Mouse (Mus musculus) C2C12 (cell line): ENCODE measurements at regions not wholly inside any gene's neighbourhood (a gene's known extent, or its start where the extent isn't known, plus 50 kb on each side); places are given as distances from the start of the nearest gene placed in this dataset.

ENCODE experiments used
- H3K27me3 ChIP-seq: one replicate; pipeline ENCODE4 v1.6.1; 2011; ENCODE audit not compliant: control insufficient read depth, insufficient read depth, insufficient read length
- H3K36me3 ChIP-seq: one replicate; pipeline ENCODE4 v1.6.1; 2011; ENCODE audit not compliant: control insufficient read depth, insufficient read depth
- H3K4me3 ChIP-seq: one replicate; pipeline ENCODE4 v1.5.1; 2011; ENCODE audit warnings: mild to moderate bottlenecking, control low read depth; ENCODE audit not compliant: poor library complexity, insufficient read depth, severe bottlenecking
- H3K79me2 ChIP-seq: one replicate; pipeline ENCODE4 v1.6.1; 2011; ENCODE audit not compliant: control insufficient read depth, insufficient read depth
- H3K79me3 ChIP-seq: one replicate; pipeline ENCODE4 v1.6.1; 2011; ENCODE audit warnings: low read depth, control low read depth
- H3ac ChIP-seq: one replicate; pipeline ENCODE3; 2011; ENCODE audit warnings: low read depth; ENCODE audit not compliant: control insufficient read depth, insufficient read length
- CEBPB ChIP-seq: IDR thresholded peaks from one replicate; pipeline ENCODE4 v1.6.1; 2011; ENCODE audit warnings: low read depth, mild to moderate bottlenecking, control low read depth, moderate library complexity
- CTCF ChIP-seq: IDR thresholded peaks from one replicate; pipeline ENCODE4 v1.5.1; 2011; ENCODE audit not compliant: control insufficient read depth, insufficient read depth, insufficient read length
- FOSL1 ChIP-seq: IDR thresholded peaks from one replicate; pipeline ENCODE4 v1.8.0; 2011; ENCODE audit warnings: mild to moderate bottlenecking, low read length; ENCODE audit not compliant: poor library complexity, insufficient read depth, severe bottlenecking
- MAX ChIP-seq: IDR thresholded peaks from one replicate; pipeline ENCODE4 v1.6.1; 2011; ENCODE audit warnings: mild to moderate bottlenecking, control low read depth
- MYOD1 ChIP-seq: IDR thresholded peaks from one replicate; pipeline ENCODE4 v1.6.1; 2011; ENCODE audit warnings: low read depth; ENCODE audit not compliant: control insufficient read depth, insufficient read length
- MYOG ChIP-seq: IDR thresholded peaks from one replicate; pipeline ENCODE4 v1.6.1; 2011; ENCODE audit not compliant: control insufficient read depth, insufficient read length; ENCODE audit errors: extremely low read depth
- USF1 ChIP-seq: IDR thresholded peaks from one replicate; pipeline ENCODE4 v1.6.1; 2011; ENCODE audit warnings: low read depth, mild to moderate bottlenecking, control low read depth, moderate library complexity

DNA sequence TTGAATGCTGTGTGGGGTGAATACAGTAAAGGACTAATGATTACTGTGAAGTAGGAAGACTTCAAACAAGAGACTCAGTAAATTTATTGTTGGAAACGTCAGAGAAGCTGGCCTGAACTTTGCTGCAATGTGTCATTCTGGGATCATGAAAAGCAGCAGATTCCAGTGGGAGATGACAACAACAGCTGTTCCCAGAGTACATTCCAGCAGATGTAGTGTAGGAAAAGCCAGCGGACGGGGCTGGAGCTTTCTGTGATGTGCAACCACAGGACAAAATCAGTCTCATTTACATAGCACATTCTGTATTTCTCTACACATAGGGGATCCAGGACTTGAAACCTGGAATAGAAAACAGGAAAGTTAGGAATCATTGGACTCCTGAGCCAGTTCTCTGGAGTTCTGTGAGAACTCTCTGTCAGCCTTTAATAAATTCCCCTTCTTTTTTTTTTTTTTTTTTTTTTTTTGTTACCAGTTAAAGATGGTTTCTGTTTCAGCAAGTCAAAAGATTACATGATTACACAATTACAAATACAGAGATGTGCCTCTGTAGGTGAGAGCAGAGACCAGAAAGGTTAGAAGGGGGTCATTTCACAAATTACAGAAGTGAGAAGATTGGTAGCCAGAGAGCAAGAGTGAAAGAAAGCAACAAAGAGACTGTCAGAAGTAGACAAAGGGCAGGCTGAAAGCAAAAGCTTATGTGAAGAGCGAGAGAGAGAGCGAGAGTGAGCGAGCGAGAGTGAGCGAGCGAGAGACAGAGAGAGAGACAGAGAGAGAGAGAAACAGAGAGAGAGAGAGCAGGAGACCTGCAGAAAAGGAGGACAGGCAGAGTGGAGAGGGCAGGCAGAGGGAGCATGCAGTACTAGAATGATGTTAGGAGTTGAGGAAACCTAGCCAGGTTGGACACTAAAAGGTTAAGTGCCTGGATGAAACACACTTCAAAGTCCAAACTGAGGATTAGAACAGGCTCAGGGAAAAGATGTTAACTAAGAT is 118.0 kb upstream of the Il6 start:
- Histone ChIP-seq H3ac (no peak overlapping the region), H3K79me3 (no peaks in the 10 kb centered on the region), H3K36me3 (no peaks in the 10 kb centered on the region), H3K4me3 (no peak overlapping the region), H3K27me3 (no peaks in the 10 kb centered on the region), H3K79me2 (no peaks in the 10 kb centered on the region)
- TF ChIP-seq MYOD1 (peak; percentile 95), MYOG (no peak)

GRCm38 (mm10) chr5:29897617-29898016 is 115.3 kb upstream of the Il6 start:
- Histone ChIP-seq H3K36me3 (no peaks in the 10 kb centered on the region), H3K27me3 (no peaks in the 10 kb centered on the region)

DNA sequence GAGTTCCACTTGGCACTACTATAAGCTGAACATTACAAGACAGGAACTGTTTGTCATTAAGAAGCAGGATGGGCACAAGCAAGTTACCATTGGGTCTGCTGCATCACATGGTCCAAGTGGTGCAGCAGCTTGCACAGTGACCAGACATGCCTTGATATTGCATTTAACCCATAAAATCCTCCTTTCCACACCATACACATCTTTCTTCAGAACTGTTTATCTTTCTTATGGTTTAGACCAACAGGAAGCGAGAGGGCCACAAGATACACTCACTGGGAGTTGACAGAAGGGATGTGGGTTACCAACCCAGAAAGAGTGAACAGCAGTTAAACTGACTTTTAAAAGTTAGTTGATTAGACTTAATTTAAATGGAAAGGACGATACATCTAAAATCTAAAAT is 111.2 kb upstream of the Il6 start:
- H3K4me3 ChIP-seq: no peak overlapping the region
- TF ChIP-seq MAX: no peak
- TF ChIP-seq FOSL1: no peak
- TF ChIP-seq CTCF: no peak
- TF ChIP-seq MYOG: no peak
- TF ChIP-seq USF1: no peak
- TF ChIP-seq MYOD1: no peak
- no peak for TF ChIP-seq CEBPB
- no peaks in the 10 kb centered on the region for H3K36me3 ChIP-seq
- H3K27me3 ChIP-seq: no peaks in the 10 kb centered on the region
- no peaks in the 10 kb centered on the region for H3K79me3 ChIP-seq
- no peaks in the 10 kb centered on the region for H3K79me2 ChIP-seq
- no peak overlapping the region for H3ac ChIP-seq

More at GRCm38 (mm10) chr5:29897617-29898016, 115.3 kb upstream of the Il6 start:
- no peak for TF ChIP-seq CEBPB
- TF ChIP-seq MAX: no peak
- no peak for TF ChIP-seq USF1
- no peak for TF ChIP-seq MYOD1
- TF ChIP-seq FOSL1: no peak
- TF ChIP-seq CTCF: no peak
- no peak for TF ChIP-seq MYOG
- Histone ChIP-seq H3ac (no peak overlapping the region), H3K79me2 (no peaks in the 10 kb centered on the region), H3K4me3 (no peak overlapping the region), H3K79me3 (no peaks in the 10 kb centered on the region)

DNA sequence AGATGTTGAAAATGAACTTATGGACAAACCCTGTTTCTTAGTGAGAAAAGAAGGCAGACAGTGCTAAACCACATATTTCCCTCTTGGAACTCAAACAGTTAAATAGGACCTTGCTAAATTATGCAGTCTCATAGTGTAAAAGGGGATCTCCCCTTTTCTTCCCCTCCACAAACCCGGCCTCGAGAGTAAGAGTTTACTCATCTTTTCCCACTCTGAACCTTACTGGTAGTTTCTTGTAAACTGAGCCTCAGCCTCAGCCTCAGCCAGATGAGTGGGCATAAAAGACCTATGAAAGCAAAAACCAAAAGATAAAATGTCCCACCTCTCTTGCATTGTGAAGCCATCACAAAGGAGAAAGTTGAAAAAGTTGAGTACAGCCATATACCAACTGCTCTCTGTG is 92.6 kb upstream of the Il6 start:
- Histone ChIP-seq H3K79me2 (no peaks in the 10 kb centered on the region), H3ac (no peak overlapping the region), H3K79me3 (no peaks in the 10 kb centered on the region), H3K4me3 (no peak overlapping the region), H3K36me3 (no peaks in the 10 kb centered on the region), H3K27me3 (no peaks in the 10 kb centered on the region)
- TF ChIP-seq CEBPB (no peak), MAX (no peak), MYOG (no peak), FOSL1 (no peak), MYOD1 (no peak), USF1 (no peak), CTCF (no peak)

- H3K79me2 ChIP-seq: no peaks in the 10 kb centered on the region
- H3K4me3 ChIP-seq: no peak overlapping the region
- H3ac ChIP-seq: no peak overlapping the region
- H3K27me3 ChIP-seq: no peaks in the 10 kb centered on the region
- H3K79me3 ChIP-seq: no peaks in the 10 kb centered on the region
- no peak for TF ChIP-seq MYOD1
- H3K36me3 ChIP-seq: no peaks in the 10 kb centered on the region
Observed at GRCm38 (mm10) chr5:29925527-29925926, 87.4 kb upstream of the Il6 start.

DNA sequence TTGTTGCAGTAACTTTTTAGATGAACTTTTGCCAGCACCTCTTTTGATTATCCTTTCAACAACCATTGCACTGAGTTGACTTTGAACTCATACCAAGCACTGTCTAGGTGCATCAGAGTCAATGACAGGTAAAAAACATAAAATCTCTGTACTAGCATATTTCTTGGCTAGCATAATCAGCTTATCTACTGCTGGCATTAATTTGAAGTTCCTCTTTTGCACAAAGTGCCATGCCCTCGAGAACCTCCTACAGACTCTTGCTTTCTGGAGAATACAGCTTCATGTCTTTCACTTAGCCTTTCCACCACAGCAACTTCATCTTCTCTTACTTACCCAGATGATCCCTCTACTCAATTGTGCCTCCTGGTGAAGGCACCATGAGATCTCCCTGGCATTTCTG is 85.3 kb upstream of the Il6 start:
- Histone ChIP-seq H3K36me3 (no peaks in the 10 kb centered on the region), H3K27me3 (no peaks in the 10 kb centered on the region), H3K79me3 (no peaks in the 10 kb centered on the region), H3ac (no peak overlapping the region), H3K4me3 (no peak overlapping the region), H3K79me2 (no peaks in the 10 kb centered on the region)
- TF ChIP-seq CEBPB (no peak), MYOG (no peak), USF1 (no peak), CTCF (no peak), FOSL1 (no peak), MYOD1 (no peak), MAX (no peak)
